Mouse (Mus musculus) myocyte (in vitro differentiated cells): Measurements from ENCODE around the gene Twsg1. TPM values are rescaled to one million over a fixed set of nuclear protein-coding genes. Genes with fewer than 3 reads are reported as not detected.

Source experiments
- H3K27me3 ChIP-seq: one replicate; pipeline ENCODE4 v1.6.1; 2011; ENCODE audit not compliant: control insufficient read depth, insufficient read depth, insufficient read length
- H3K36me3 ChIP-seq: one replicate; pipeline ENCODE4 v1.6.1; 2011; ENCODE audit not compliant: control insufficient read depth, insufficient read depth
- H3K4me2 ChIP-seq: one replicate; pipeline ENCODE4 v1.6.1; 2011; ENCODE audit warnings: low read depth, control low read depth
- H3K4me3 ChIP-seq: one replicate; pipeline ENCODE4 v1.5.1; 2011; ENCODE audit warnings: mild to moderate bottlenecking, control low read depth, moderate library complexity
- H3K79me2 ChIP-seq: one replicate; pipeline ENCODE4 v1.6.1; 2011; ENCODE audit not compliant: control insufficient read depth, insufficient read depth
- H3ac ChIP-seq: one replicate; pipeline ENCODE4 v1.6.1; 2011; ENCODE audit not compliant: control insufficient read depth, insufficient read length
- CEBPB ChIP-seq: IDR thresholded peaks from 2 replicates; pipeline ENCODE4 v1.6.1; 2011; ENCODE audit warnings: mild to moderate bottlenecking, moderate library complexity; ENCODE audit not compliant: poor library complexity, insufficient read depth, severe bottlenecking
- E2F4 ChIP-seq: IDR thresholded peaks from one replicate; pipeline ENCODE4 v1.6.1; 2011; ENCODE audit warnings: mild to moderate bottlenecking, control low read depth, moderate library complexity; ENCODE audit not compliant: insufficient read depth
- MAX ChIP-seq: IDR thresholded peaks from one replicate; pipeline ENCODE4 v1.6.1; 2011; ENCODE audit warnings: low read depth, mild to moderate bottlenecking, control low read depth
- MYOD1 ChIP-seq, 3 experiments: IDR thresholded peaks; one replicate each; pipeline ENCODE4 v1.6.1; 2011; ENCODE audit warnings: control low read depth in 2 of 3, low read depth in 2 of 3, mild to moderate bottlenecking in 2 of 3, moderate library complexity in 1 of 3; ENCODE audit not compliant: insufficient read length in 2 of 3, control insufficient read depth in 1 of 3
- MYOG ChIP-seq, 3 experiments: IDR thresholded peaks; one replicate each; pipeline ENCODE4 v1.6.1; 2011; ENCODE audit warnings: control low read depth in 2 of 3, low read depth in 2 of 3, mild to moderate bottlenecking in 2 of 3; ENCODE audit not compliant: insufficient read length in 2 of 3, control insufficient read depth in 1 of 3, insufficient read depth in 1 of 3
- POLR2A ChIP-seq: IDR thresholded peaks from one replicate; pipeline ENCODE4 v1.6.1; 2011; ENCODE audit warnings: low read depth, mild to moderate bottlenecking, control low read depth, moderate library complexity; ENCODE audit not compliant: insufficient read length
- POLR2AphosphoS2 ChIP-seq: IDR thresholded peaks from one replicate; pipeline ENCODE4 v1.6.1; 2011; ENCODE audit warnings: low read depth, control low read depth; ENCODE audit not compliant: insufficient read length
- REST ChIP-seq: IDR thresholded peaks from one replicate; pipeline ENCODE4 v1.6.1; 2011; ENCODE audit warnings: mild to moderate bottlenecking, control low read depth, moderate library complexity; ENCODE audit not compliant: insufficient read depth, insufficient read length
- SRF ChIP-seq: IDR thresholded peaks from one replicate; pipeline ENCODE4 v1.6.1; 2011; ENCODE audit warnings: low read depth; ENCODE audit not compliant: control insufficient read depth, insufficient read length
- TCF12 ChIP-seq: IDR thresholded peaks from one replicate; pipeline ENCODE4 v1.6.1; 2011; ENCODE audit warnings: mild to moderate bottlenecking, control low read depth; ENCODE audit not compliant: poor library complexity, insufficient read depth, severe bottlenecking
- TCF3 ChIP-seq: IDR thresholded peaks from one replicate; pipeline ENCODE4 v1.6.1; 2011; ENCODE audit warnings: low read depth, control low read depth; ENCODE audit not compliant: insufficient read length
- USF1 ChIP-seq: IDR thresholded peaks from one replicate; pipeline ENCODE4 v1.6.1; 2011; ENCODE audit warnings: low read depth, mild to moderate bottlenecking, control low read depth, moderate library complexity
- polyA plus RNA-seq: library from polyadenylated mRNA; unstranded; fragments of >200 nt; fragmentation: generic; extraction: Trizol; gene quantifications from one replicate; pipeline ENCODE4 v1.2.1, GENCODE M21; 2012; ENCODE audit warnings: missing spikeins

The Twsg1 gene
- polyA plus RNA-seq, 1 experiment, result 9.0 TPM

DNA sequence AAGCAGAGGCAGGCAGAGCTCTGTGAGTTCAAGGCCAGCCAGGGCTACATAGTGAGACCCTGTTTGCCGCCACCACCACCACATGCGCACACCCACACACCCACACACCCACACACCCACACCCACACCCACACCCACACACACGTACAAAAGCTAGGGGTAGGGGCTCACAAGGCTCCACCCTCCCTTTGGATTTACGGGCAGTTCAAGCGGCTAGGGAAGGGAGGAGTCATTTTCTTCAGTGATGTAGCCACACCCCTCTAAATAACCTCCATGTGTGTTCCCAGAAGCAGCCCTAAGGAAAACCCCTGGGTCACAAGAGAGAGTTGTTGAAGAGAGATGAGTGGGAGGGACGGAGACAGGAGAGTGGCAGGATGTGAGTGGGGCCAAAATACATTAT lies 74.0 kb downstream of the Twsg1 start:
- Histone ChIP-seq H3K36me3 (no peaks in the 10 kb centered on the region), H3K27me3 (no peaks in the 10 kb centered on the region), H3K4me3 (no peak overlapping the region), H3ac (no peak overlapping the region), H3K79me2 (peaks cover 57% of the 10 kb centered on the region), H3K4me2 (no peak overlapping the region)
- TF ChIP-seq POLR2AphosphoS2 (no peak), SRF (no peak), USF1 (no peak), REST (no peak), MAX (no peak), MYOD1 (IDR thresholded peaks at IDR 0.05; ENCODE audit: control insufficient read depth in 1 of 3, insufficient read length in 2 of 3, low read depth in 2 of 3) (no peak)

DNA sequence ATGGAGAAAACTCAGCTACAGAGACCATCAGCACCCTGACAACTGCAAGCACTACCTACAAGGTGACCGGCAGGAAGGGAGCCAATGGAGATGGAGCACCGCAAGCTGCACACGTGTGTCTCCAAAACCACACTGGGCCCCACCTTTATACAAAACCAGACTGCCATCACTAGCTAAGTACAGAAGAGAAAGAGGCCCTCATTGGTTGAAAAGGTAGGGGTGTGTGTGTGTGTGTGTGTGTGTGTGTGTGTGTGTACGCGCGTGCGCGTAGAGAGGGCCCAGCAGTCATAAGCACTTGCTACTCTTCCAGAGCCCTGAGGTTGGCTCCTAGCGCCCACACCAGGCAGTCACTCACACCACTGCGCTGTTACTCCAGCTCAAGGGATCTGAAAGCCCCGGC lies 77.2 kb downstream of the Twsg1 start:
- H3ac ChIP-seq, result no peak overlapping the region
- H3K4me2 ChIP-seq, result no peak overlapping the region
- H3K79me2 ChIP-seq, result peaks cover 43% of the 10 kb centered on the region
- no peaks in the 10 kb centered on the region for H3K36me3 ChIP-seq
- no peaks in the 10 kb centered on the region for H3K27me3 ChIP-seq
- H3K4me3 ChIP-seq, result no peak overlapping the region
- TF ChIP-seq SRF (no peak), CEBPB (no peak), TCF3 (no peak), MYOG (IDR thresholded peaks at IDR 0.05; ENCODE audit: control insufficient read depth in 1 of 3, insufficient read depth in 1 of 3, insufficient read length in 2 of 3, low read depth in 2 of 3) (no peak), REST (no peak), POLR2AphosphoS2 (no peak), USF1 (no peak), E2F4 (no peak)

DNA sequence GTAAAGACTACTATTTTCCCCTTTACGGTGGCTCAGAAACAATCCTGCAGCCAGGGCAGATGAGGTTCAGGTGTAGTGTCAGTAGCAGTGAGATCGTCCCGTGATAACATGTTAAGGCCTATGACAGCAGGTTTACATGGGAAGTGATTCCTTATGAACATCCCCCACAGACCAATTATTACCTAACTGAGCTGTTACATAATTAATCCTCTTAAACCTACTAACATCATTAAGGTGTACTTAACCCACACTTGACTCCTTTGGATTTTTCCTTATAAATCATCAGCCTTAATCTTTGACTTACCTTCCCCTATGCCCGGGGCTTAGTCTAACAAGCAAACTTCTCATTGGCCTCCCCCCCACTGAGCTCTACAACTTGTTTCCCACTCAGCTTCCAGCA lies 77.9 kb downstream of the Twsg1 start:
- TF ChIP-seq TCF12 (no peak), POLR2AphosphoS2 (no peak), MYOD1 (IDR thresholded peaks at IDR 0.05; ENCODE audit: control insufficient read depth in 1 of 3, insufficient read length in 2 of 3, low read depth in 2 of 3) (no peak), MYOG (IDR thresholded peaks at IDR 0.05; ENCODE audit: control insufficient read depth in 1 of 3, insufficient read depth in 1 of 3, insufficient read length in 2 of 3, low read depth in 2 of 3) (no peak), REST (no peak)
- no peaks in the 10 kb centered on the region for H3K27me3 ChIP-seq
- no peaks in the 10 kb centered on the region for H3K36me3 ChIP-seq
- H3K79me2 ChIP-seq, result peaks cover 41% of the 10 kb centered on the region
- no peak overlapping the region for H3K4me2 ChIP-seq
- no peak overlapping the region for H3K4me3 ChIP-seq
- H3ac ChIP-seq, result no peak overlapping the region

DNA sequence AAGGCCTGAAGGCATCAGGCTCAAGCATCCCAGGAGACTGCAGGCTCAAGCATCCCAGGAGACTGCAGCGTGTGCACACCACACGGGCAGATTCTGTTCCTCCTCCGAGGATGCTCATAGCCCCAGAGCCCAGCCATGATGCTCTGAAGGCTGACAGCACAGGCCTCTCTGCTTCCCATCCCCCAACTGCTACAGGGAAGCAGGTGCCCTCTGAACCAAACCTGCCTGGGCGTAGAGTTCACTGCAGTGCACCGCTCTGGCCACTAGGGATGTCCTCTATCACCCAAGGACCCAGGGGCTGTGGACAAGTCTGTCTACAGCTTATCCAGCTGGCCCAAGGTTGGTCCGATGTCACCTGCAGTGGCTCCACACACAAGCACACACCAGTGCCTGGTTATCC lies 78.4 kb downstream of the Twsg1 start:
- Histone ChIP-seq H3ac (no peak overlapping the region), H3K36me3 (no peaks in the 10 kb centered on the region), H3K27me3 (no peaks in the 10 kb centered on the region), H3K4me3 (no peak overlapping the region), H3K79me2 (peaks cover 41% of the 10 kb centered on the region), H3K4me2 (no peak overlapping the region)
- no peak for TF ChIP-seq POLR2A
- TF ChIP-seq USF1, result no peak
- TF ChIP-seq TCF3, result no peak
- TF ChIP-seq POLR2AphosphoS2, result no peak
- no peak for TF ChIP-seq MYOD1 (IDR thresholded peaks at IDR 0.05; ENCODE audit: control insufficient read depth in 1 of 3, insufficient read length in 2 of 3, low read depth in 2 of 3)
- no peak for TF ChIP-seq REST
- no peak for TF ChIP-seq CEBPB
- TF ChIP-seq TCF12, result no peak
- no peak for TF ChIP-seq SRF

DNA sequence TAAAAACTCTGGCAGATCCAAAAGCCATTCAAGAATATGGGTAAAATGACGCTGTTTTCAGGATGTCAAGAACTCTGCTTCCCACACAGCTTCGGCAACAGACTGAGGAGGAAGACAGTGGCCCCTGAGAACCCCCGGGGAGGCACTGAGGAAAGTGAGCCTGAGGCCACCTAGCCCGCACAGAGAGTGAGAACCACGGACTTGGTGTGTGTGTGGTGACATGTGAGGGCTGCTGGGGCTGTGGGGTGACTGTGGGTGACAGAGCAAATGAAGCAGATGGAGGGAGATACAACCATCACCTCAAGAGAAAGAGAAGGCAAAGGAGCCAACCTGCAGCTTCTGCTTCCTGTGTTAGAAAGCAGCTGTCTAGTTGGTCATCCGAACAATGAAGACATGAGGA lies 79.0 kb downstream of the Twsg1 start:
- Histone ChIP-seq H3K36me3 (no peaks in the 10 kb centered on the region), H3K4me3 (no peak overlapping the region), H3K79me2 (peaks cover 37% of the 10 kb centered on the region), H3K27me3 (no peaks in the 10 kb centered on the region), H3K4me2 (no peak overlapping the region), H3ac (no peak overlapping the region)
- TF ChIP-seq USF1 (no peak), TCF3 (no peak), TCF12 (no peak), POLR2AphosphoS2 (no peak), POLR2A (no peak), REST (no peak), SRF (no peak), MYOD1 (IDR thresholded peaks at IDR 0.05; ENCODE audit: control insufficient read depth in 1 of 3, insufficient read length in 2 of 3, low read depth in 2 of 3) (no peak)

Other genes with a start within 250 kb of the Twsg1 start
- 60.7 TPM for gene Rab31, start 178.5 kb downstream of the Twsg1 start, polyA plus RNA-seq
- gene Ppp4r1, start 168.7 kb downstream of the Twsg1 start, polyA plus RNA-seq, result 44.9 TPM
- 24.5 TPM for gene Ralbp1, start 65.4 kb downstream of the Twsg1 start, polyA plus RNA-seq
- gene Ankrd12, start 125.9 kb upstream of the Twsg1 start, polyA plus RNA-seq, result 2.7 TPM
- 175 TPM for gene Ndufv2, start 150.3 kb upstream of the Twsg1 start, polyA plus RNA-seq
- 40.1 TPM for gene Washc1, start 160.3 kb upstream of the Twsg1 start, polyA plus RNA-seq
- gene Ddx11, start 172.3 kb upstream of the Twsg1 start, polyA plus RNA-seq, result 4.7 TPM